9 mouse cellular contexts compared by ENCODE assay signal in genomic region chr15:90333275-90333674, GRCm38 (mm10).
DNase-seq lines count a peak whose midpoint lies in the region; ATAC-seq and TF ChIP-seq lines count a peak whose summit lies in the region.
"Had no signal": no experiment of that assay in that cellular context is flagged by ENCODE, and none has a peak within 500 bp of the region (broad histone marks: within the 10 kb centered on the region; RNA-seq: fewer than 3 reads in every experiment).

No protein-coding gene starts in this region.

- no peaks in the 10 kb centered on the region for H3K27me3 ChIP-seq in heart, adult 2 months (ENCODE audit: control insufficient read depth, insufficient read depth, low read length)
- H3K27me3 ChIP-seq in lung, embryonic 16.5 days (ENCODE audit: control insufficient read depth, insufficient read depth, low read depth, low read length), result no peaks in the 10 kb centered on the region
- H3K27me3 ChIP-seq in lung, postnatal 0 days (replicated peaks; ENCODE audit: insufficient read depth, low read length), result no peaks in the 10 kb centered on the region
- H3K27me3 ChIP-seq in hindbrain, postnatal 0 days (ENCODE audit: insufficient read depth, low read length), result no peaks in the 10 kb centered on the region

- H3K9me3 ChIP-seq in lung, embryonic 16.5 days (ENCODE audit: control insufficient read depth, low read length), result no peaks in the 10 kb centered on the region
- no peaks in the 10 kb centered on the region for H3K9me3 ChIP-seq in lung, postnatal 0 days (ENCODE audit: low read length)
- no peaks in the 10 kb centered on the region for H3K9me3 ChIP-seq in hindbrain, postnatal 0 days (ENCODE audit: low read length)

- no peaks in the 10 kb centered on the region; the same call in none of the 2 replicates for H3K4me1 ChIP-seq in heart, adult 2 months (ENCODE audit: control insufficient read depth, insufficient read depth, low read length)
- H3K4me1 ChIP-seq in lung, embryonic 16.5 days (replicated peaks; ENCODE audit: control insufficient read depth, insufficient read depth, low read length), result no peaks in the 10 kb centered on the region; the same call in 1 of the 2 replicates
- H3K4me1 ChIP-seq in lung, postnatal 0 days (ENCODE audit: insufficient read depth, low read depth, low read length), result no peaks in the 10 kb centered on the region
- no peaks in the 10 kb centered on the region for H3K4me1 ChIP-seq in hindbrain, postnatal 0 days (ENCODE audit: insufficient read depth, low read length)
- H3K4me1 ChIP-seq in olfactory bulb, adult 2 months (ENCODE audit: control insufficient read depth, insufficient read depth, low read length), result no peaks in the 10 kb centered on the region

- DNase-seq in heart, postnatal 10 days, result peak; percentile 17 to 21
- no peak for DNase-seq in heart, adult 2 months
- DNase-seq in lung, postnatal 0 days (ENCODE audit: low spot score), result no peak
- peak; percentile 55 for DNase-seq in hindbrain, postnatal 0 days (ENCODE audit: low spot score)
- no peak for DNase-seq in thymus, postnatal 36 days
- no peak for DNase-seq in cerebellum, adult 9-11 months
- DNase-seq: thymus, postnatal 14 days had no signal

- TF ChIP-seq CTCF in heart, adult 2 months (IDR thresholded peaks at IDR 0.05), result no peak
- no peak for TF ChIP-seq CTCF in lung, postnatal 0 days (IDR thresholded peaks at IDR 0.05)
- TF ChIP-seq CTCF in hindbrain, postnatal 0 days (IDR thresholded peaks at IDR 0.05; ENCODE audit: low read depth), result no peak
- TF ChIP-seq CTCF in olfactory bulb, adult 2 months (IDR thresholded peaks at IDR 0.05; ENCODE audit: insufficient read depth, low read depth, low read length), result no peak

- no peak overlapping the region for H3K9ac ChIP-seq in heart, adult 2 months (ENCODE audit: low read depth, low read length)
- no peak overlapping the region for H3K9ac ChIP-seq in lung, embryonic 16.5 days (ENCODE audit: low read length)
- H3K9ac ChIP-seq in lung, postnatal 0 days (replicated peaks; ENCODE audit: low read depth), result no peak overlapping the region
- H3K9ac ChIP-seq in hindbrain, postnatal 0 days (replicated peaks; ENCODE audit: low read length), result no peak overlapping the region

- 34% methylated on average over 4 of the region's 4 CpGs for WGBS in heart, adult 2 months
- 23% methylated on average over 4 of the region's 4 CpGs for WGBS in lung, embryonic 16.5 days
- 22% methylated on average over 4 of the region's 4 CpGs for WGBS in lung, postnatal 0 days
- whole genome bisulfite sequencing in hindbrain, postnatal 0 days, result 7% methylated on average over 4 of the region's 4 CpGs
- WGBS in olfactory bulb, adult 2 months, result 33% methylated on average over 4 of the region's 4 CpGs

- H3K4me2 ChIP-seq in lung, embryonic 16.5 days (ENCODE audit: low read depth, low read length), result no peak overlapping the region
- no peak overlapping the region for H3K4me2 ChIP-seq in lung, postnatal 0 days (replicated peaks; ENCODE audit: low read depth, low read length)
- no peak overlapping the region for H3K4me2 ChIP-seq in hindbrain, postnatal 0 days (ENCODE audit: low read depth, low read length)

- TF ChIP-seq EP300 in heart, adult 2 months (IDR thresholded peaks at IDR 0.05; ENCODE audit: insufficient read depth, low read depth, low read length), result no peak
- TF ChIP-seq EP300 in lung, postnatal 0 days (IDR thresholded peaks at IDR 0.05), result no peak

- no peak overlapping the region for H3K27ac ChIP-seq in heart, adult 2 months
- 0 out of 2 replicates have a peak overlapping the region, but pooled peaks have one; percentile 13 for H3K27ac ChIP-seq in lung, embryonic 16.5 days (ENCODE audit: low read length)
- H3K27ac ChIP-seq in lung, postnatal 0 days (ENCODE audit: low read length), result no peak overlapping the region
- H3K27ac ChIP-seq in hindbrain, postnatal 0 days, result no peak overlapping the region
- H3K27ac ChIP-seq in olfactory bulb, adult 2 months (ENCODE audit: insufficient read depth, low read depth, low read length), result peak overlapping the region; percentile 51; the same call in 1 of the 2 replicates

- H3K79me2 ChIP-seq in heart, adult 2 months (replicated peaks; ENCODE audit: control insufficient read depth, insufficient read depth, low read length), result no peaks in the 10 kb centered on the region

- no peak overlapping the region for H3K4me3 ChIP-seq in heart, adult 2 months
- H3K4me3 ChIP-seq in lung, embryonic 16.5 days (ENCODE audit: low read length), result no peak overlapping the region
- H3K4me3 ChIP-seq in lung, postnatal 0 days (ENCODE audit: low read depth, low read length), result no peak overlapping the region
- H3K4me3 ChIP-seq in hindbrain, postnatal 0 days (ENCODE audit: low read length), result no peak overlapping the region
- H3K4me3 ChIP-seq in olfactory bulb, adult 2 months (ENCODE audit: insufficient read depth, low read depth, low read length), result no peak overlapping the region

- TF ChIP-seq POLR2A in heart, adult 2 months (IDR thresholded peaks at IDR 0.05; ENCODE audit: insufficient read depth, low read depth, low read length), result no peak
- TF ChIP-seq POLR2A in olfactory bulb, adult 2 months (IDR thresholded peaks at IDR 0.05; ENCODE audit: insufficient read depth, low read depth, low read length), result no peak

- intact Hi-C loops in heart, postnatal 10 days (cut with DNase I), result no loop called here
- intact Hi-C loops in heart, adult 2 months (cut with DNase I), result no loop called here

- ATAC-seq in lung, embryonic 16.5 days (ENCODE audit: low read depth), result peak; percentile 49; the same call in 1 of the 2 replicates
- ATAC-seq in lung, postnatal 0 days, result no peak
- ATAC-seq in hindbrain, postnatal 0 days, result no peak

- no peaks in the 10 kb centered on the region; the same call in 1 of the 2 replicates for H3K36me3 ChIP-seq in heart, adult 2 months (ENCODE audit: control insufficient read depth, insufficient read depth, low read length)
- H3K36me3 ChIP-seq in lung, embryonic 16.5 days (ENCODE audit: control insufficient read depth, insufficient read depth, low read length), result no peaks in the 10 kb centered on the region
- no peaks in the 10 kb centered on the region for H3K36me3 ChIP-seq in lung, postnatal 0 days (ENCODE audit: insufficient read depth, low read length)
- H3K36me3 ChIP-seq in hindbrain, postnatal 0 days (ENCODE audit: insufficient read depth, low read length), result no peaks in the 10 kb centered on the region

Comparison
In these comparisons a context has a peak if more than half of its experiments do, and no peak if none do; other contexts are left out.
1. DNase-seq: peak in heart, postnatal 10 days (2 of 2) and hindbrain, postnatal 0 days (single experiment); none in heart, adult 2 months (0 of 2), lung, postnatal 0 days (single experiment), thymus, postnatal 36 days (0 of 2) and cerebellum, adult 9-11 months (single experiment).
2. H3K27ac ChIP-seq: peak in lung, embryonic 16.5 days (single experiment) and olfactory bulb, adult 2 months (single experiment); none in heart, adult 2 months (single experiment), lung, postnatal 0 days (single experiment) and hindbrain, postnatal 0 days (single experiment).